Mouse (Mus musculus): ENCODE results near the gene Cela1. TPM values are rescaled to one million over a fixed set of nuclear protein-coding genes. Genes with fewer than 3 reads are reported as not detected.

Gene Cela1
- polyA plus RNA-seq, 1 experiment from 2014 or later, result 1.7 TPM

- Histone ChIP-seq H3K4me3 (no peak overlapping the region), H3K27ac (replicated peaks) (no peak overlapping the region), H3K36me3 (no peaks in the 10 kb centered on the region), H3K4me1 (peaks cover 15% of the 10 kb centered on the region), H3K9me3 (replicated peaks) (no peaks in the 10 kb centered on the region), H3K27me3 (ENCODE audit: low read depth, poor library complexity, severe bottlenecking) (no peaks in the 10 kb centered on the region)
- WGBS, result 96% methylated on average over 14 of the region's 14 CpGs
- no peak for DNase-seq (ENCODE audit: low spot score)
These were observed 8.7 kb downstream of the Cela1 start for GRCm38 (mm10) chr15:100679005-100679404.

- DNase-seq (ENCODE audit: low spot score), result no peak
- WGBS, result 80% methylated on average over 12 of the region's 12 CpGs
- Histone ChIP-seq H3K4me3 (no peak overlapping the region), H3K27ac (replicated peaks) (no peak overlapping the region), H3K9me3 (replicated peaks) (no peaks in the 10 kb centered on the region), H3K4me1 (peaks cover 19% of the 10 kb centered on the region), H3K27me3 (ENCODE audit: low read depth, poor library complexity, severe bottlenecking) (no peaks in the 10 kb centered on the region), H3K36me3 (no peaks in the 10 kb centered on the region)
These were observed 9.1 kb downstream of the Cela1 start for GRCm38 (mm10) chr15:100678581-100678980.

GRCm38 (mm10) chr15:100677675-100678074 is 10.0 kb downstream of the Cela1 start:
- Histone ChIP-seq H3K36me3 (no peaks in the 10 kb centered on the region), H3K27ac (replicated peaks) (no peak overlapping the region), H3K27me3 (ENCODE audit: low read depth, poor library complexity, severe bottlenecking) (no peaks in the 10 kb centered on the region), H3K4me3 (no peak overlapping the region), H3K9me3 (replicated peaks) (no peaks in the 10 kb centered on the region), H3K4me1 (peaks cover 23% of the 10 kb centered on the region)
- DNase-seq (ENCODE audit: low spot score), result no peak
- 91% methylated on average over 8 of the region's 8 CpGs for WGBS

GRCm38 (mm10) chr15:100676521-100676920 is 11.2 kb downstream of the Cela1 start:
- Histone ChIP-seq H3K4me1 (peaks cover 18% of the 10 kb centered on the region), H3K27me3 (ENCODE audit: low read depth, poor library complexity, severe bottlenecking) (no peaks in the 10 kb centered on the region), H3K27ac (replicated peaks) (no peak overlapping the region), H3K36me3 (no peaks in the 10 kb centered on the region), H3K9me3 (replicated peaks) (no peaks in the 10 kb centered on the region), H3K4me3 (no peak overlapping the region)
- whole genome bisulfite sequencing, result 94% methylated on average over 1 of the region's 1 CpGs
- no peak for DNase-seq (ENCODE audit: low spot score)

GRCm38 (mm10) chr15:100675486-100675885 is 12.2 kb downstream of the Cela1 start:
- Histone ChIP-seq H3K4me3 (no peak overlapping the region), H3K36me3 (no peaks in the 10 kb centered on the region), H3K9me3 (replicated peaks) (no peaks in the 10 kb centered on the region), H3K4me1 (peaks cover 14% of the 10 kb centered on the region), H3K27me3 (ENCODE audit: low read depth, poor library complexity, severe bottlenecking) (no peaks in the 10 kb centered on the region), H3K27ac (replicated peaks) (no peak overlapping the region)
- WGBS, result 69% methylated on average over 3 of the region's 3 CpGs
- no peak for DNase-seq (ENCODE audit: low spot score)

- no peaks in the 10 kb centered on the region for H3K9me3 ChIP-seq (replicated peaks)
- no peaks in the 10 kb centered on the region for H3K36me3 ChIP-seq
- H3K4me3 ChIP-seq, result no peak overlapping the region
- 0 out of 2 replicates have a peak overlapping the region, but pooled peaks have one; percentile 42 for H3K27ac ChIP-seq (replicated peaks)
- DNase-seq (ENCODE audit: low spot score), result no peak
- WGBS, result 86% methylated on average over 10 of the region's 10 CpGs
- peaks cover 14% of the 10 kb centered on the region for H3K4me1 ChIP-seq
- H3K27me3 ChIP-seq (ENCODE audit: low read depth, poor library complexity, severe bottlenecking), result no peaks in the 10 kb centered on the region
These were observed 13.2 kb downstream of the Cela1 start for GRCm38 (mm10) chr15:100674566-100674965.

- 36% methylated on average over 12 of the region's 12 CpGs for WGBS
- Histone ChIP-seq H3K9me3 (replicated peaks) (no peaks in the 10 kb centered on the region; the same call in 1 of the 2 replicates), H3K4me3 (no peak overlapping the region), H3K27me3 (ENCODE audit: low read depth, poor library complexity, severe bottlenecking) (no peaks in the 10 kb centered on the region), H3K4me1 (peaks cover 14% of the 10 kb centered on the region), H3K27ac (replicated peaks) (peak overlapping the region; percentile 42), H3K36me3 (no peaks in the 10 kb centered on the region)
- DNase-seq (ENCODE audit: low spot score), result no peak
These were observed 13.9 kb downstream of the Cela1 start for GRCm38 (mm10) chr15:100673585-100674391.

GRCm38 (mm10) chr15:100670833-100671232 is 16.9 kb downstream of the Cela1 start:
- H3K9me3 ChIP-seq (replicated peaks), result no peaks in the 10 kb centered on the region; the same call in 1 of the 2 replicates
- WGBS, result 83% methylated on average over 5 of the region's 5 CpGs
- no peak overlapping the region for H3K4me3 ChIP-seq
- no peaks in the 10 kb centered on the region for H3K36me3 ChIP-seq
- no peak overlapping the region for H3K27ac ChIP-seq (replicated peaks)
- H3K27me3 ChIP-seq (ENCODE audit: low read depth, poor library complexity, severe bottlenecking), result no peaks in the 10 kb centered on the region
- DNase-seq (ENCODE audit: low spot score), result no peak
- peaks cover 25% of the 10 kb centered on the region for H3K4me1 ChIP-seq

- DNase-seq (ENCODE audit: low spot score), result no peak
- H3K27me3 ChIP-seq (ENCODE audit: low read depth, poor library complexity, severe bottlenecking), result no peaks in the 10 kb centered on the region
- H3K4me1 ChIP-seq, result peaks cover 25% of the 10 kb centered on the region
- no peak overlapping the region for H3K27ac ChIP-seq (replicated peaks)
- no peaks in the 10 kb centered on the region; the same call in 1 of the 2 replicates for H3K9me3 ChIP-seq (replicated peaks)
- no peak overlapping the region for H3K4me3 ChIP-seq
- H3K36me3 ChIP-seq, result no peaks in the 10 kb centered on the region
- 80% methylated on average over 8 of the region's 8 CpGs for WGBS
These were observed 17.7 kb downstream of the Cela1 start for GRCm38 (mm10) chr15:100670004-100670403.

- 92% methylated on average over 20 of the region's 20 CpGs for WGBS
- Histone ChIP-seq H3K4me3 (no peak within 1 kb of the TSS), H3K4me1 (peaks cover 23% of the 10 kb centered on the region), H3K27me3 (ENCODE audit: low read depth, poor library complexity, severe bottlenecking) (no peaks in the 10 kb centered on the region), H3K9me3 (replicated peaks) (no peaks in the 10 kb centered on the region; the same call in 1 of the 2 replicates), H3K36me3 (no peaks in the 10 kb centered on the region), H3K27ac (replicated peaks) (no peak within 1 kb of the TSS)
- no peak for DNase-seq (ENCODE audit: low spot score)
These were observed 18.4 kb downstream of the Cela1 start, which contains the start of gene Bin2 for GRCm38 (mm10) chr15:100669337-100669736. Gene Bin2 (minus strand): TSS chr15:100669553.

- H3K27me3 ChIP-seq (ENCODE audit: low read depth, poor library complexity, severe bottlenecking), result no peaks in the 10 kb centered on the region
- H3K36me3 ChIP-seq, result no peaks in the 10 kb centered on the region
- no peak overlapping the region for H3K27ac ChIP-seq (replicated peaks)
- no peak for DNase-seq (ENCODE audit: low spot score)
- WGBS, result 91% methylated on average over 5 of the region's 5 CpGs
- H3K4me3 ChIP-seq, result no peak overlapping the region
- H3K4me1 ChIP-seq, result peaks cover 11% of the 10 kb centered on the region
- no peaks in the 10 kb centered on the region; the same call in 1 of the 2 replicates for H3K9me3 ChIP-seq (replicated peaks)
These were observed 19.7 kb downstream of the Cela1 start for GRCm38 (mm10) chr15:100667871-100668545.

- Histone ChIP-seq H3K4me3 (no peak overlapping the region), H3K36me3 (no peaks in the 10 kb centered on the region), H3K27me3 (ENCODE audit: low read depth, poor library complexity, severe bottlenecking) (no peaks in the 10 kb centered on the region), H3K4me1 (peaks cover 11% of the 10 kb centered on the region), H3K9me3 (replicated peaks) (no peaks in the 10 kb centered on the region; the same call in 1 of the 2 replicates), H3K27ac (replicated peaks) (no peak overlapping the region)
- no peak for DNase-seq (ENCODE audit: low spot score)
- 65% methylated on average over 6 of the region's 6 CpGs for WGBS
These were observed 20.3 kb downstream of the Cela1 start for GRCm38 (mm10) chr15:100667420-100667819.

GRCm38 (mm10) chr15:100666851-100667250 is 20.9 kb downstream of the Cela1 start:
- Histone ChIP-seq H3K36me3 (no peaks in the 10 kb centered on the region), H3K4me3 (no peak overlapping the region), H3K9me3 (replicated peaks) (no peaks in the 10 kb centered on the region; the same call in 1 of the 2 replicates), H3K4me1 (peaks cover 11% of the 10 kb centered on the region), H3K27me3 (ENCODE audit: low read depth, poor library complexity, severe bottlenecking) (no peaks in the 10 kb centered on the region), H3K27ac (replicated peaks) (no peak overlapping the region)
- WGBS, result 40% methylated on average over 12 of the region's 12 CpGs
- DNase-seq (ENCODE audit: low spot score), result no peak

All from midbrain, embryonic 10.5 days (tissue).